In the genomic region with DNA sequence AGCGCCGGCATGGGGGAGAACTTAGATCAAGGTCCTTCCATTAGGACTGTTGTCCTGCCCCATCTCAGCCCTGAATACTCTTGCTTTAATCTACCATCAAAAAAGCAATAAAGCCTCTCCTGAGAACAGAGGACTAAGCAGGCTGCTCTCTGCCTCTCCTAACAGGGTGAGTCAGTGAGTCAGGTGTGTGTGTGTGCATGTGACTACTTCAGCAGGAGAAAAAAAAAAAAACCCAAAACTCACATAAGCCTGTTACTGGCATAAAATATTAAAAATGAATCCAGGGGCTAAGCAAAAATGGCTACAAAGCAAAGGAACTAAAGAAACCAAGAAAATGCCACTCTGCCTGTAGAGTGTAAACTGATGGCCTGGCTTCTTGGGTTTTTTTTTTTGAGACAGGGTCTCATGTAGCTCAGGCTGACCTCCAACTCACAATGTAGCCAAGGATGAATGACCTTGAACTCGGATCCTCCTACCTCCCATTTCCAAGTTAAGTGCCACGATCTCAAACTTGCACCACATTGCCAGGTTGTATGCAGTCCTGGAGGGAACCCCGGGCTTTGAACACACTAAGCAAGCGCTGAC, we compare ENCODE assay signal across 22 mouse cellular contexts. TPM values are rescaled to one million over a fixed set of nuclear protein-coding genes. Genes with fewer than 3 reads are reported as not detected.
DNase-seq lines count a peak whose midpoint lies in the region; ATAC-seq and TF ChIP-seq lines count a peak whose summit lies in the region.
"Had no signal": no experiment of that assay in that cellular context is flagged by ENCODE, and none has a peak within 500 bp of the region (broad histone marks: within the 10 kb centered on the region; RNA-seq: fewer than 3 reads in every experiment).

No protein-coding gene starts in this region.

- in situ Hi-C loops in ES-E14 (cut with MboI; ENCODE audit: low sequenced_read_pairs in 2 of 2, unreplicated experiment in 2 of 2): no loop called here

- WGBS in macrophage (ENCODE audit: missing documents): 98% methylated on average over 5 of the region's 6 CpGs

- ATAC-seq in megakaryocyte, adult 5-6 weeks (ENCODE audit: poor library complexity, severe bottlenecking): no peak
- ATAC-seq: activated CD4-positive, CD25-positive, alpha-beta regulatory T cell, adult 4 months; forebrain, embryonic 14.5 days; forebrain, postnatal 0 days; intestine, embryonic 15.5 days had no signal

- H3K36me3 ChIP-seq in ES-E14 (ENCODE audit: control insufficient read depth, insufficient read depth, low read length, poor library complexity, severe bottlenecking) (peaks cover 11% of the 10 kb centered on the region), macrophage (ENCODE audit: inconsistent target) (peaks cover 12% of the 10 kb centered on the region; the same call in 1 of the 2 replicates)
- H3K36me3 ChIP-seq: hindbrain, embryonic 13.5 days; intestine, embryonic 15.5 days had no signal

- H3K4me1 ChIP-seq in ES-E14 (ENCODE audit: control insufficient read depth in 2 of 2, insufficient read depth in 2 of 2, low read length in 2 of 2, poor library complexity in 1 of 2): no peaks in the 10 kb centered on the region
- H3K4me1 ChIP-seq in bone marrow macrophage, adult 2 months (ENCODE audit: control insufficient read depth, insufficient read depth, low read length): peaks cover 24% of the 10 kb centered on the region
- H3K4me1 ChIP-seq: hindbrain, embryonic 13.5 days; intestine, embryonic 15.5 days had no signal

- no peaks in the 10 kb centered on the region for H3K79me2 ChIP-seq in macrophage (ENCODE audit: inconsistent target)

- no peak for TF ChIP-seq CTCF in bone marrow macrophage, adult 2 months (IDR thresholded peaks at IDR 0.05; ENCODE audit: low read depth, low read length)

- DNase-seq in 416B (ENCODE audit: low read depth): peak; percentile 36
- DNase-seq in ES-E14 (ENCODE audit: low read depth, low spot score): no peak
- DNase-seq in cerebellum, postnatal 4 days (ENCODE audit: low spot score in 2 of 2): no peak
- no peak for DNase-seq in MN1 (ENCODE audit: low spot score)
- DNase-seq in retina, postnatal 1 day: no peak
- DNase-seq: cerebellum, adult 11 months; cerebellum, adult 2 months; cerebellum, adult 9-11 months; cerebellum, postnatal 25 days; embryo, embryonic 11 days; forebrain, postnatal 0 days; gastrocnemius, adult 2 months; gastrocnemius, postnatal 14 days; heart, adult 11 months; kidney, adult 11 months had no signal

- no peak overlapping the region for H3K27ac ChIP-seq in ES-E14 (ENCODE audit: insufficient read depth, low read depth, low read length, poor library complexity, severe bottlenecking)
- H3K27ac ChIP-seq in bone marrow macrophage, adult 2 months (ENCODE audit: insufficient read depth, low read depth, low read length): peak overlapping the region; percentile 87
- peak overlapping the region; percentile 90 for H3K27ac ChIP-seq in macrophage
- H3K27ac ChIP-seq: gastrocnemius, adult 2 months; hindbrain, embryonic 13.5 days; intestine, embryonic 15.5 days had no signal

- no peak for TF ChIP-seq POLR2A in bone marrow macrophage, adult 2 months (IDR thresholded peaks at IDR 0.05; ENCODE audit: borderline replicate concordance, low read depth, low read length)

- no peak overlapping the region for H3K9ac ChIP-seq in ES-E14 (ENCODE audit: insufficient read depth, low read depth, low read length, poor library complexity, severe bottlenecking)
- H3K9ac ChIP-seq: forebrain, postnatal 0 days; hindbrain, embryonic 13.5 days; intestine, embryonic 15.5 days had no signal

- H3K4me3 ChIP-seq in ES-E14 (ENCODE audit: insufficient read depth in 1 of 2, low read depth in 1 of 2, low read length in 2 of 2, poor library complexity in 1 of 2, severe bottlenecking in 1 of 2) (no peak overlapping the region), macrophage (ENCODE audit: inconsistent target) (no peak overlapping the region)
- H3K4me3 ChIP-seq in bone marrow macrophage, adult 2 months (ENCODE audit: insufficient read depth, low read length): no peak overlapping the region
- H3K4me3 ChIP-seq: gastrocnemius, adult 2 months; hindbrain, embryonic 13.5 days; intestine, embryonic 15.5 days had no signal

- H3K9me3 ChIP-seq in ES-E14 (ENCODE audit: control insufficient read depth, insufficient read depth, low read depth, low read length): no peaks in the 10 kb centered on the region
- H3K9me3 ChIP-seq: hindbrain, embryonic 13.5 days; intestine, embryonic 15.5 days had no signal

TF ChIP-seq in ES-E14, 5 proteins besides CTCF, POLR2A, EP300 and RAD21:
- no peak for TF ChIP-seq MAFK (IDR thresholded peaks at IDR 0.05; ENCODE audit: insufficient read depth, low read depth, low read length)
- TF ChIP-seq ZNF384 (IDR thresholded peaks at IDR 0.05; ENCODE audit: low read depth, low read length): peak; percentile 74; the same call in 1 of the 2 replicates

RNA-seq across cellular contexts. Expression of gene Steap3, which starts 36.8 kb away (rescaled TPM):
- 53.1 and 75.9 TPM in 2 replicates for total RNA-seq in ES-E14 (2012; rRNA removed)
- polyA plus RNA-seq in bone marrow macrophage, adult 2 months (2012; ENCODE audit: insufficient read depth, insufficient read length, missing spikeins): 19.5 and 22.6 TPM in 2 replicates
- total RNA-seq in macrophage (2018; cell fraction: chromatin; rRNA removed): 10 to 100 TPM in 16 of 26 experiments, 1 to 10 TPM in 10; 2.0 to 49.3 (median 15.3) TPM
- 10 to 100 TPM; 20.7 to 52.8 (median 31.3) TPM for total RNA-seq in macrophage (2018; cell fraction: cytosol; rRNA removed)
- total RNA-seq in macrophage (2018; cell fraction: nucleus; rRNA removed): 10 to 100 TPM in 25 of 26 experiments, 1 to 10 TPM in 1; 4.7 to 54.2 (median 27.9) TPM
- 26.5 to 41.9 TPM (median 39.9 TPM) in 3 replicates for polyA plus RNA-seq in macrophage (2018)
- 16.8 and 17.5 TPM in 2 replicates for total RNA-seq in megakaryocyte, adult 5-6 weeks (2015)
- total RNA-seq in megakaryocyte, adult 5-6 weeks (2017): 4.8 and 6.9 TPM in 2 replicates
- polyA plus RNA-seq: activated CD4-positive, CD25-positive, alpha-beta regulatory T cell, adult 4 months had no signal
